Mouse (Mus musculus) liver, embryonic 14.5 days (tissue): ENCODE measurements around the gene Specc1l.
"Not testable (repeated sequence)": the region's sequence is repeated elsewhere in the genome, so short reads cannot be mapped to it uniquely, and the experiment has no call there.

Experiments used
- CTCF ChIP-seq: IDR thresholded peaks from 2 replicates; pipeline ENCODE4 v1.5.1; 2016; ENCODE audit warnings: antibody characterized with exemption, low read depth, control low read depth
- EP300 ChIP-seq: IDR thresholded peaks from 2 replicates; pipeline ENCODE4 v1.6.1; 2016; ENCODE audit warnings: antibody characterized with exemption, low read depth

DNA sequence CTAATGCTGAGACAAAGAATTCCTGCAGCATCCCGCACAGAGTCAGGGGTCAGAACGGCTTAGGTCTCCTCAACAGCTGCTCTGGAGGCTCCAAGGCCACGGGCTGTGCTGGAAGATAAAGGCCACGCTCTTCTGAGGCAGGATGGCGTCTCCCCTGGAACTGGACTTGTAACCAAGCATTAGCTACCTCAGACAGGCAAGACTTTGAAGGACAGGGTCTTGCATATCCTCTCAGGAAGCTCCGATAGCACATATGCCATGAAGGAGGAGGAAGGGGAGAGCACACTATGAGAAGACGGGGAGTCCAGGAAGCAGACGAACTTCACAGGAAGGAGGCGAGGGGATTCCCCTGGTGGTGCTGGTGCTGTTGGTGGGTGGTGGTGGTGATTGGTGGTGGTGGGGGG, 142.0 kb downstream of the Specc1l start:
- TF ChIP-seq CTCF, EP300: not testable (repeated sequence)
